Mouse (Mus musculus) ES-E14 (cell line): ENCODE measurements around the gene Sult6b2. TPM values are rescaled to one million over a fixed set of nuclear protein-coding genes. Genes with fewer than 3 reads are reported as not detected.

ENCODE experiments used
- DNase-seq: peaks from one replicate; pipeline ENCODE4 v3.0.0-alpha.2; 2013; ENCODE audit warnings: low read depth, low spot score
- H3K27ac ChIP-seq: 2 replicates; pipeline ENCODE4 v1.5.1; 2012; ENCODE audit warnings: low read depth, mild to moderate bottlenecking, low read length, moderate library complexity, mixed read lengths; ENCODE audit not compliant: poor library complexity, insufficient read depth, severe bottlenecking
- H3K36me3 ChIP-seq: 2 replicates; pipeline ENCODE4 v1.6.1; 2012; ENCODE audit warnings: mild to moderate bottlenecking, low read length, moderate library complexity, mixed read lengths; ENCODE audit not compliant: control insufficient read depth, poor library complexity, insufficient read depth, severe bottlenecking
- H3K4me1 ChIP-seq, 2 experiments: fragments of 150-350 bp in 1 of 2; sonication (generic) in 1 of 2; 2 replicates each; pipeline ENCODE4 v1.6.1; 2012; ENCODE audit warnings: low read length in 2 of 2, mild to moderate bottlenecking in 1 of 2, mixed read lengths in 1 of 2; ENCODE audit not compliant: control insufficient read depth in 2 of 2, insufficient read depth in 2 of 2, poor library complexity in 1 of 2
- H3K4me3 ChIP-seq, 2 experiments: fragments of 150-350 bp in 1 of 2; sonication (generic) in 1 of 2; 2 replicates each; pipeline ENCODE4 v1.5.1; 2012; ENCODE audit warnings: low read length in 2 of 2, low read depth in 1 of 2, mild to moderate bottlenecking in 1 of 2, mixed read lengths in 1 of 2; ENCODE audit not compliant: insufficient read depth in 1 of 2, poor library complexity in 1 of 2, severe bottlenecking in 1 of 2
- H3K9ac ChIP-seq: 2 replicates; pipeline ENCODE4 v1.6.1; 2012; ENCODE audit warnings: low read depth, mild to moderate bottlenecking, low read length, mixed read lengths; ENCODE audit not compliant: poor library complexity, insufficient read depth, severe bottlenecking
- H3K9me3 ChIP-seq: fragments of 150-350 bp; sonication (generic); 2 replicates; pipeline ENCODE4 v1.6.1; 2012; ENCODE audit warnings: low read depth, mild to moderate bottlenecking, low read length; ENCODE audit not compliant: control insufficient read depth, insufficient read depth
- CHD2 ChIP-seq: IDR thresholded peaks from 2 replicates; pipeline ENCODE4 v1.6.1; 2014; ENCODE audit warnings: mild to moderate bottlenecking, low read depth, low read length, inconsistent platforms
- HCFC1 ChIP-seq: IDR thresholded peaks from 2 replicates; pipeline ENCODE4 v1.6.1; 2012; ENCODE audit warnings: low read length, inconsistent platforms, borderline replicate concordance; ENCODE audit not compliant: insufficient read depth
- MAFK ChIP-seq: IDR thresholded peaks from 2 replicates; pipeline ENCODE4 v1.6.1; 2014; ENCODE audit warnings: mild to moderate bottlenecking, low read depth, low read length, inconsistent platforms; ENCODE audit not compliant: insufficient read depth
- ZC3H11A ChIP-seq: IDR thresholded peaks from 2 replicates; pipeline ENCODE4 v1.6.1; 2012; ENCODE audit warnings: low read depth, mild to moderate bottlenecking, inconsistent platforms, low read length, borderline replicate concordance
- ZNF384 ChIP-seq: IDR thresholded peaks from 2 replicates; pipeline ENCODE4 v1.6.1; 2012; ENCODE audit warnings: low read depth, low read length, inconsistent platforms
- in situ Hi-C, 2 experiments: fragments of 600-800 bp; cut with MboI; formaldehyde crosslinking; loops; one replicate each; pipeline ENCODE4 v1.15.1; 2025; ENCODE audit warnings: low sequenced_read_pairs in 2 of 2, inconsistent platforms in 1 of 2; ENCODE audit not compliant: unreplicated experiment in 2 of 2
- total RNA-seq: library from RNA; depleted of rRNA; stranded (reverse); fragments of 300-350 nt; gene quantifications from 2 replicates; pipeline ENCODE4 v1.2.3, GENCODE M21; 2012

Gene Sult6b2
- total RNA-seq, 1 experiment = 0.31 TPM

DNA sequence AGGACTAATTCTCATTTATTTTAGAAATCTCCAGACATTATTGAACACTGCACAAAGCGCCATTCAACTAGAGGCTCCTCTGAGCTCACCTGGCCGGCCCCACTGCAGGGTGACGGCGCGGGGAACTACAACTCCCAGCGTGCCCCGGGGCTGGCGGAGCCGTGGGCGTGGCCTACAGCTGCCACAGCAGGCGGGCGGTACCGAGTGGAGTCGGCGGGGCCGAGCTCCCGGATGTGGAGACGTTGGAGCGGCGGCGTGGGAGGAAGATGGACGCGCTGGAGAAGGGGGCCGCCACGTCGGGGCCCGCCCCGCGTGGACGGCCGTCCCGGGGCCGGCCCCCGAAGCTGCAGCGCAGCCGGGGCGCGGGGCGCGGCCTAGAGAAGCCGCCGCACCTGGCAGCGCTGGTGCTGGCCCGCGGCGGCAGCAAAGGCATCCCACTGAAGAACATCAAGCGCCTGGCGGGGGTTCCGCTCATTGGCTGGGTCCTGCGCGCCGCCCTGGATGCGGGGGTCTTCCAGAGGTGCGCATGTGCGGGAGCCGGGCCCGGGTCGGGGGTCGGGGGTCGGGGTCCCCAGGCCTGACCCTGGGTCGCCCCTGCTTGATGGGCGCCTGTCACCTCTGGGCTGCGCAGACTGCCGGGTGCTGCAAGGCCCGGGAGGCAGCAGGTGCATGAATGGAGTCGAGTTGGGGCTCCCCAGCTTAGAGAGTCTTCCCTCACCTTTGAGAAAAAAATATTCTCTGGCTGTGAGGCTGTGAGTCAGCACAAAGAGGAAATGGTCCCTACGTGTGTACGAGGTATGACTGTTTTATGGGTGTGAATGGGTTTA is 47.6 kb downstream of the Sult6b2 start, which contains the start of gene Cmas:
Gene Cmas (plus strand): TSS at position 180 of the 827 bp plus-strand sequence.
- Histone ChIP-seq H3K9ac (peak within 1 kb of the TSS; percentile 70), H3K4me1 (peaks cover 12 to 13% of the 10 kb centered on the region in 2 experiments), H3K9me3 (no peaks in the 10 kb centered on the region), H3K4me3 (peak within 1 kb of the TSS; percentile 73 to 95), H3K36me3 (peaks cover 15% of the 10 kb centered on the region; the same call in 1 of the 2 replicates), H3K27ac (no peak within 1 kb of the TSS)
- TF ChIP-seq HCFC1 (peak; percentile 97), ZNF384 (no peak), MAFK (no peak)
- in situ Hi-C loops = no loop called here
- DNase-seq = peak; percentile 71

DNA sequence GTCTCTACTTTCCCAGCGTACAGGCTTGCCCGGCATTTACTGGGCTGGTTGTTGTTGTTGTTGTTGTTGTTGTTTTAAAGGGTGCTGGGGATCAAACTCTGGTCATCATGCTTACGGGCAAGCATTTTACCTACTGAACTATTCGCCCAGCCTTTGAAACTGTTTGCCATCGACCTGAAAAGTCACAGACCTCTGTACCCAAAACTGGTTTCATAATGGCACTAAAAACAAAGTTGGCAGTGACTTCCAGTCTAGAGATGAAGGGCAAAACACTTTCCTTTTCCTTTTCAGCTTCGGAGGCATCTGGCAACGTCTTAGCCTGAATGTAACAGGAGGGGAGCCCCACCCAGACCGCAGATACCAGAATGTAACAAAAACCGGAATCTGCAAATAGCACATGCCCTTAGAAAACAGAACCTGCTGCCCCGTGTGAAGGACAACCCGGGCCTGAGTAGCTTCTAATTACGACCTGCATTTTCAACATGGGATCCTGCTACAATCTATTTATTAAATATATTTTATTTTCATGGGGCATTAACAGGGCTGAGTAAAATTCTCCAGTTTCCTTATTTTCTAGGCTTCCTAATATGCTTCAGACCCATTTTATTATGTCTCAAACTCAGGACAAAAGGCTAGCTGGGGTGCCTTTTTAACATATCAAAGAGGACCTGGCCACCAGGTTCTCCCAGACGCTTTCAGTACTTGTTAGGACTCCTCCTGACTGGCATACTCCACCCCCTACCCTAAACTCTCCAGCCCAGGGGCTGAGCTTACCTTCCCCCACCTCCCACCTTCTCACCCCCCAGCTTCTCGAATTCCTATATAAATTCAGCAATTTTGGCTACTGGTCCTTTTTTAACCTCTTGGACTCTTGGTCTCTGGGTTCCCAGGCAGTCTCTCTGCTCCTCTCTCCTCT is 51.7 kb downstream of the Sult6b2 start:
- Histone ChIP-seq H3K36me3 (no peaks in the 10 kb centered on the region), H3K4me1 (peaks cover 12 to 19% of the 10 kb centered on the region in 2 experiments), H3K9me3 (no peaks in the 10 kb centered on the region), H3K27ac (peak overlapping the region; percentile 96), H3K4me3 (peak overlapping the region; percentile 1 to 53; a peak in 2 of 4 replicates), H3K9ac (peak overlapping the region; percentile 69)
- TF ChIP-seq ZC3H11A = no peak
- TF ChIP-seq MAFK = no peak
- no peak for TF ChIP-seq CHD2
- TF ChIP-seq HCFC1 = no peak
- no peak for TF ChIP-seq ZNF384
- in situ Hi-C loops = no loop called here
- DNase-seq = no peak

DNA sequence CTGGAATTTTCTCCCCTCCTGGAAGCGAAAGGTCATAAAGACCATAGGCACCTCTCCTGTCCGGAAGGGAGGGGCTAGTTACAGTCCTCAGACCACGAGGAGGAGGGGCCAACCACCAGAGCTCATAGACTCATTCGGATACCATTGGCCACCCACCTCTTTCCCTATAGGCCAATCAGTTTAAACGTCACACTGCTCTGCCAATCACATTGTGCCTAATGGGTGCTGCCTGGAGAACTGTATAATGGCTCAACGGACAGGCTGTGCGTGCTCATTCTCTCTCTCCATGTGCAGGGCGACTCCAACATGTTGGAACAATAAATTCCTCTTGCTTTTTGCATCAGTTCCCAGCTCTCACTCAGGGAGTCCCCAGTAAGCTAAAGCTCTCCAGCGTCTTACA is 52.9 kb downstream of the Sult6b2 start:
- in situ Hi-C loops = no loop called here
- H3K4me1 ChIP-seq = peaks cover 8 to 19% of the 10 kb centered on the region in 2 experiments
- no peaks in the 10 kb centered on the region for H3K36me3 ChIP-seq
- peak overlapping the region; percentile 40 to 53; a peak in 3 of 4 replicates for H3K4me3 ChIP-seq
- peak; percentile 82 for DNase-seq
- H3K9ac ChIP-seq = peak overlapping the region; percentile 69; the same call in 1 of the 2 replicates
- peak; percentile 69 for TF ChIP-seq CHD2
- no peak for TF ChIP-seq MAFK
- no peaks in the 10 kb centered on the region for H3K9me3 ChIP-seq
- peak overlapping the region; percentile 96 for H3K27ac ChIP-seq

DNA sequence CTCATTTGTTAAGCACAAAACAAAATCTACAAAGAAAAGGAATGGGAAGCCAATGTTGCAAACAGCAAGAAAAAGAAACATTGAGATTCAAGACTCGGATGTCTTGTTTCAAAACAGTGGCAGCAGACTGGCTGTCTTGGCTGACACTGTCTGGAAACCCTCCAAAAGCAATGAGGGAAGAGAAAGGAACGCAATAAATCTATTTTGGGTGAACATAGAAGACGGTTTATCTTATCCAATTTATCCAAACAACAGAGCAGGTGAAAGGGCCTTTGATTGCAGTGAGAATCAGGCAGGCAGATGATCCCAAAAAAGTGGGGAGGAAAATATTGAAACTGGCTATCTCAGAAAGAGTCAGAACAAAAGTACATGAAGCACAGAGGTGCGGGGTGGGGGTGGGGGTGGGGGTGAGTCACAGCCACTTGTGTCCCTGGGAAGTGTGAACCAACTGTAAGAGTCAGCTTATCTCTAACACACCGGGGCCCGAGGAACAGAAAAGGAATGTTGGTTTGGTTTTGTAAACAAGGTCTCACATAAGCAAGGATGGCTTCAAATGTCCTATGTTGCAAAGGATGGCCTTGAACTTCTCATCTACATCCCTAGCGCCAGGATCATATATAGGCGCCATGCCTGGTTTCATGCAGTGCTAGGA is 56.1 kb downstream of the Sult6b2 start:
- H3K4me1 ChIP-seq = peaks cover 6 to 18% of the 10 kb centered on the region in 2 experiments
- no peak overlapping the region for H3K9ac ChIP-seq
- in situ Hi-C loops = loop anchor here in 1 of 2 experiments (25.0 kb wide), 1 partner anchor 386 kb away; no protein-coding TSS in a partner anchor
- no peaks in the 10 kb centered on the region for H3K36me3 ChIP-seq
- TF ChIP-seq ZNF384 (no peak), CHD2 (no peak), ZC3H11A (no peak), MAFK (no peak), HCFC1 (no peak)
- no peak overlapping the region for H3K27ac ChIP-seq
- no peaks in the 10 kb centered on the region for H3K9me3 ChIP-seq
- H3K4me3 ChIP-seq = no peak overlapping the region
- no peak for DNase-seq
